In the genomic region with DNA sequence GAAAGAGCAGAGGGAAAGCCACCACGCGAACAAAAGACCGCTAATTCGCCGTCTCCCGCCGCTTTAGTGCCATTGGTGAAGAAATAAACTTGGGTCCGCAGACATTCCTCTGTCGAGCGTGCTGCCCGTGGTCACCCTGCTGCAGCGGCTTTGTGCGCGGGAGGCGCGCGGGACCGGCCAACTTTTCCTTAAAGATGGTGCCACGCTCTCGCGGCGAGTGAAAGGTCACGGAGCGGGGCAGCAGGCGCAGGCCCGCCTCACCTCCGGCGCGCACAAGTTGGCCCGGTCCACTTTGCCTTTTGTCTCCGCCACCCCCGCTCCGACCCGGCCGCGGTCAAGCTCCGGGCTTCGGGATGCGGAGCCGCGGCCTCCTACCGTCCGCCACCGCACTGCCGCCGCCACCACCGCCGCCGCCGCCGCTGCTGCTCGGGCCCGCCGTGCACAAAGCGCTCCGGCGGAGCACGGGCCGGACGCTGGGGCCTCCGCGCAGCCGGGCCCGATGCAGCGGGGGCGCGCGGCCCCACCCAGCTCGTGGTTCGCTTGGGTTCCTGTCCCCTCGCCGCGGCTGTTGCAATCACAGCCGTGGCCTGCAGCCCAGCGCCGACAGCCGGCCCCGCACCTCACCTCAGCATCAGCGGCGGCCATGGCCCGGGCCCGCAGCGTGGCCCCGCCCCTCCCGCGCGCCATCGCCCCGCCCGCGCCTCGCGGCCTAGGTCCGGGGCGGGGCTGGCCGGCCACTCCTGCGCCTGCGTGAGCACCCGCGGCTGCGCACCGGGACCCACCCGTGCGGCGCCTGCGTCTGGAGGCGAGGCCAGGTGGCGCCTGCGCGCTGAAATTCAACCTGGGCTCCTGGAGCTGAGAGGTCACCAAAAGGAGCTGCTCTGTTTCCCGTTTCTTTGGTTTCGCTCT, we compare ENCODE assay signal across 8 mouse cellular contexts. TPM values are rescaled to one million over a fixed set of nuclear protein-coding genes. Genes with fewer than 3 reads are reported as not detected.
DNase-seq lines count a peak whose midpoint lies in the region; ATAC-seq lines count a peak whose summit lies in the region.

A gene (minus strand): TSS at position 685 of the 909 bp plus-strand sequence.

- WGBS in hindbrain, embryonic 16.5 days = under 1% methylated on average over 91 of the region's 112 CpGs
- WGBS in macrophage (ENCODE audit: missing documents) = 1% methylated on average over 104 of the region's 112 CpGs

- H3K9me3 ChIP-seq in hindbrain, embryonic 16.5 days (ENCODE audit: control insufficient read depth, low read length) = no peaks in the 10 kb centered on the region

- H3K36me3 ChIP-seq in hindbrain, embryonic 16.5 days (ENCODE audit: control insufficient read depth, insufficient read depth, low read length) = no peaks in the 10 kb centered on the region
- H3K36me3 ChIP-seq in macrophage (ENCODE audit: inconsistent target) = no peaks in the 10 kb centered on the region

- peak within 1 kb of the TSS; percentile 71 for H3K4me2 ChIP-seq in hindbrain, embryonic 16.5 days (ENCODE audit: low read length)

- peak within 1 kb of the TSS; percentile 96 for H3K4me3 ChIP-seq in hindbrain, embryonic 16.5 days (ENCODE audit: low read length)
- H3K4me3 ChIP-seq in macrophage (ENCODE audit: inconsistent target) = peak within 1 kb of the TSS; percentile 84

- peak; percentile 98 for ATAC-seq in hindbrain, embryonic 16.5 days

- H3K27ac ChIP-seq in hindbrain, embryonic 16.5 days (ENCODE audit: low read depth, low read length) = peak within 1 kb of the TSS; percentile 96
- peak within 1 kb of the TSS; percentile 42 for H3K27ac ChIP-seq in macrophage

- no peaks in the 10 kb centered on the region for H3K27me3 ChIP-seq in hindbrain, embryonic 16.5 days (replicated peaks; ENCODE audit: control insufficient read depth, insufficient read depth, low read length)

- H3K4me1 ChIP-seq in hindbrain, embryonic 16.5 days (ENCODE audit: control insufficient read depth, insufficient read depth, low read depth, low read length) = peaks cover 9% of the 10 kb centered on the region

- peak; percentile 95 for DNase-seq in T-cell, adult 2 months (ENCODE audit: low spot score)
- peak; percentile 93 to 96 for DNase-seq in cerebellum, postnatal 36 days
- peak; percentile 93 for DNase-seq in gastrocnemius, adult 18-20 months (ENCODE audit: low spot score)
- DNase-seq in left cerebral cortex, adult 18-20 months (ENCODE audit: low spot score in 2 of 2) = peak; percentile 92 to 96
- peak; percentile 96 for DNase-seq in right cerebral cortex, adult 18-20 months
- DNase-seq in urinary bladder, postnatal 10 days (ENCODE audit: low spot score) = peak; percentile 83

- peak within 1 kb of the TSS; percentile 98 for H3K9ac ChIP-seq in hindbrain, embryonic 16.5 days (ENCODE audit: low read depth, low read length)

- peaks cover 47% of the 10 kb centered on the region for H3K79me2 ChIP-seq in macrophage (ENCODE audit: inconsistent target)

RNA-seq across cellular contexts. Expression of the gene that starts here (rescaled TPM):
- 10 to 100 TPM; 19.2 to 21.5 TPM for total RNA-seq in gastrocnemius, adult 18-20 months (2021)
- 71.2 and 82.0 TPM in 2 replicates for polyA plus RNA-seq in hindbrain, embryonic 16.5 days (2015; fragmentation: Nextera tagmentation; extraction: Ambion mirVana)
- total RNA-seq in left cerebral cortex, adult 18-20 months (2021) = 10 to 100 TPM; 46.7 to 49.8 TPM
- total RNA-seq in macrophage (2018; cell fraction: chromatin; rRNA removed) = 100 to 1,000 TPM in 21 of 26 experiments, 10 to 100 TPM in 5; 41.0 to 221 (median 158) TPM
- total RNA-seq in macrophage (2018; cell fraction: cytosol; rRNA removed) = 10 to 100 TPM in 24 of 26 experiments, 1 to 10 TPM in 2; 7.8 to 25.0 (median 18.0) TPM
- total RNA-seq in macrophage (2018; cell fraction: nucleus; rRNA removed) = 100 to 1,000 TPM in 2 of 26 experiments, 10 to 100 TPM in 24; 19.7 to 122 (median 58.3) TPM
- polyA plus RNA-seq in macrophage (2018) = 16.4 to 30.9 TPM (median 20.2 TPM) in 3 replicates

Comparison
In these comparisons a context has a peak if more than half of its experiments do, and no peak if none do; other contexts are left out.
1. Peak in every context shown above with its lines: DNase-seq, ATAC-seq, H3K4me3 ChIP-seq and H3K27ac ChIP-seq.